Mouse (Mus musculus) Patski (cell line): ENCODE data around the gene Iglon5. TPM values are rescaled to one million over a fixed set of nuclear protein-coding genes. Genes with fewer than 3 reads are reported as not detected.

Experiments used
- ATAC-seq: fragments of 100-300 bp; one replicate; pipeline ENCODE4 v1.8.0; 2021
- CTCF ChIA-PET: fragments of 350-600 bp; sonication (Branson Sonifier 250); formaldehyde crosslinking; loops from one replicate; lab custom pipeline; 2022; ENCODE audit warnings: inconsistent platforms; lab: Charles Lee
- POLR2A ChIA-PET: fragments of 350-600 bp; sonication (Branson Sonifier 250); formaldehyde crosslinking; loops from one replicate; lab custom pipeline; 2022; ENCODE audit warnings: antibody characterized with exemption, inconsistent platforms; lab: Charles Lee
- DNase-seq: peaks from one replicate; pipeline ENCODE4 v3.0.0-alpha.2; 2011; ENCODE audit warnings: low read depth, low spot score
- H3K27me3 ChIP-seq: fragments of 371-371 bp; one replicate; pipeline ENCODE4 v1.5.1; 2021
- CTCF ChIP-seq: fragments of 100-300 bp; IDR thresholded peaks from one replicate; pipeline ENCODE4 v1.5.1; 2021
- in situ Hi-C: fragments of 300-500 bp; cut with MboI; formaldehyde crosslinking; loops from 3 replicates; pipeline ENCODE4 v1.11.1; 2018; ENCODE audit warnings: low pct_unique_long_range_greater_than_20kb, mixed read lengths
- polyA plus RNA-seq: library from polyadenylated mRNA; unstranded; gene quantifications from one replicate; pipeline ENCODE4 v1.2.3, GENCODE M21; 2021

The Iglon5 gene
- polyA plus RNA-seq, 1 experiment from 2014 or later: 5.7 TPM

GRCm38 (mm10) chr7:43495343-43496021 lies 5.6 kb upstream of the Iglon5 start:
- POLR2A ChIA-PET: no interaction called here
- in situ Hi-C loops: no loop called here
- TF ChIP-seq CTCF: peak; percentile 76
- ATAC-seq (peak; percentile 55), DNase-seq (no peak)
- H3K27me3 ChIP-seq: peaks cover 15% of the 10 kb centered on the region
- CTCF ChIA-PET: interaction anchor here (1.8 to 2.4 kb wide), 2 partner anchors 25 to 73 kb away, joined by 5 to 12 read pairs; no protein-coding TSS in a partner anchor

DNA sequence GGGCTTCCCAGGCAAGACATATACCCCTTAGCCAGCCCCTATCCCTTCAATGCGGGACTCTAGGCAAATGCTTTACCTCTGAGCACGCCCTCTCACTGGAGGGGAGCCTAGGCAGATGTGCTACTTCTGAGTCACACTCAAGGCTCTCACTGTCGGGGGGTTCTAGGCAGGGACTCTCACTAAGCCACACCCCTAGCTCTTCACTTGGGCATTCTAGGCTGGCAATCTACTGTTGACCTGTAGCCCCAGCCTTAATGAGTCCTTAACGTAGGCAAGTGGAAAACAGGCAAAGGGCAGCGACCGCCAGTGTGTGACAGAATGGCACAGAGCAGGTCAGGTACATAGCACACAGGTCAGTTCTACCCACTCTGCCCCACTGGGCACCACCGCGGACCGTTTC lies 986 bp upstream of the Iglon5 start:
- POLR2A ChIA-PET: interaction anchor here (0.6 kb wide), 1 partner anchor 313 kb away, joined by 4 read pairs; no protein-coding TSS in a partner anchor
- CTCF ChIA-PET: no interaction called here

DNA sequence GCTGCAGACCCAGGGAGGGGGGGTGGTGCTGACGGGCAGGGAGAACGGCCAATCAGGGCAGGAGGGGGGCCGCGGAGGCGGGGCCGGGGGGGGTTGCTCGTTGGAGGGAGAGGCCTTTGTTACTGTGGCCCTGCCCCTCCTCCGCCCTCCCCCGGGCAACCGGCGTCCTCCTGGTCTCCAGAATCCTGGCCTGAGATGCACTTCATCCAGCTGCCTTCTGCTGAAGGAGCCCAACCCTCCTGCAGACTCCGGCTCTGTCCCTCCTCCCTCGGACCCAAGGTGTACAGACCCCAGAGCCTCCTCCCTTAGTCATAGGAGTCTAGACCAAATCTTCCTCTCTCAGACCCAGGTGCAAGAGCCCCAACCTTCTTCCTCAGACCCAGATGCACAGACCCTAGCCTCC lies 308 bp upstream of the Iglon5 start:
- ChIA-PET CTCF (no interaction called here), POLR2A (interaction anchor here (0.6 kb wide), 1 partner anchor 312 kb away, joined by 4 read pairs; no protein-coding TSS in a partner anchor)
- DNase-seq: no peak
- peaks cover 10% of the 10 kb centered on the region for H3K27me3 ChIP-seq
- in situ Hi-C loops: no loop called here
- ATAC-seq: peak; percentile 42
- no peak for TF ChIP-seq CTCF

More for the DNA sequence above, 986 bp upstream of the Iglon5 start:
- ATAC-seq (no peak), DNase-seq (no peak)
- no peak for TF ChIP-seq CTCF
- in situ Hi-C loops: no loop called here
- H3K27me3 ChIP-seq: peaks cover 15% of the 10 kb centered on the region

GRCm38 (mm10) chr7:43488646-43489045 lies 1.2 kb downstream of the Iglon5 start:
- peaks cover 8% of the 10 kb centered on the region for H3K27me3 ChIP-seq
- ATAC-seq (no peak), DNase-seq (no peak)
- CTCF ChIA-PET: interaction anchor here (0.9 kb wide), 1 partner anchor 110 kb away, joined by 3 read pairs; no protein-coding TSS in a partner anchor
- POLR2A ChIA-PET: interaction anchor here (0.6 kb wide), 1 partner anchor 17 kb away, joined by 5 read pairs; no protein-coding TSS in a partner anchor
- TF ChIP-seq CTCF: no peak
- in situ Hi-C loops: no loop called here

GRCm38 (mm10) chr7:43483236-43483635 lies 6.6 kb downstream of the Iglon5 start:
- ChIA-PET POLR2A (no interaction called here), CTCF (no interaction called here)
- DNase-seq (no peak), ATAC-seq (peak; percentile 38)
- no peak for TF ChIP-seq CTCF
- in situ Hi-C loops: no loop called here
- no peaks in the 10 kb centered on the region for H3K27me3 ChIP-seq

GRCm38 (mm10) chr7:43482090-43482716 lies 7.7 kb downstream of the Iglon5 start:
- ATAC-seq (no peak), DNase-seq (no peak)
- H3K27me3 ChIP-seq: no peaks in the 10 kb centered on the region
- ChIA-PET CTCF (interaction anchor here (0.8 kb wide), 1 partner anchor 22 kb away, joined by 3 read pairs; no protein-coding TSS in a partner anchor), POLR2A (no interaction called here)
- in situ Hi-C loops: no loop called here
- TF ChIP-seq CTCF: no peak

GRCm38 (mm10) chr7:43481191-43481590 lies 8.7 kb downstream of the Iglon5 start:
- peak; percentile 49 for DNase-seq
- CTCF ChIA-PET: interaction anchor here (0.8 kb wide), 1 partner anchor 21 kb away, joined by 3 read pairs; no protein-coding TSS in a partner anchor
- no peak for TF ChIP-seq CTCF

GRCm38 (mm10) chr7:43476376-43476775 lies 13.5 kb downstream of the Iglon5 start:
- ATAC-seq (no peak), DNase-seq (no peak)
- in situ Hi-C loops: no loop called here
- no peak for TF ChIP-seq CTCF
- POLR2A ChIA-PET: no interaction called here
- no peaks in the 10 kb centered on the region for H3K27me3 ChIP-seq
- CTCF ChIA-PET: no interaction called here

More at GRCm38 (mm10) chr7:43481191-43481590, 8.7 kb downstream of the Iglon5 start:
- ATAC-seq: peak; percentile 67
- in situ Hi-C loops: no loop called here
- POLR2A ChIA-PET: interaction anchor here (0.9 kb wide), 1 partner anchor 62 kb away, joined by 3 read pairs; no protein-coding TSS in a partner anchor
- no peaks in the 10 kb centered on the region for H3K27me3 ChIP-seq

GRCm38 (mm10) chr7:43475706-43476105 lies 14.2 kb downstream of the Iglon5 start:
- DNase-seq (no peak), ATAC-seq (no peak)
- TF ChIP-seq CTCF: no peak
- POLR2A ChIA-PET: no interaction called here
- in situ Hi-C loops: no loop called here
- no peaks in the 10 kb centered on the region for H3K27me3 ChIP-seq
- CTCF ChIA-PET: no interaction called here

DNA sequence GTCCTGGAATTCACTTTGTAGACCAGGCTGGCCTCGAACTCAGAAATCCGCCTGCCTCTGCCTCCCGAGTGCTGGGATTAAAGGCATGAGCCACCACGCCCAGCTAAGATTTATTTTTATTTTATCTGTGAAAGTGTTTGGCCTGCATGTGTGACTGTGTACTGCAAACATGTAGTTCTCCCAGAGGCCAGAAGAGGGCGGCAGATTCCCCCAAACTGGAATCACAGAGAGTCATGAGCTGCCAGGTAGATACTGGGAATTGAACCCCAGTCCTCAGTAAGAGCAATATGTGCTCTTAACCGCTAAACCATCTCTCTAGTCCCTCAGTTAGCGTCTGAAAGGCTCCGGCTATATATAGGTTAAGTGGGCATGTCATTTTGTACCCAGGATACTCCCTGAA lies 19.5 kb downstream of the Iglon5 start:
- H3K27me3 ChIP-seq: no peaks in the 10 kb centered on the region
- ChIA-PET POLR2A (no interaction called here), CTCF (interaction anchor here (0.7 to 1.9 kb wide), 9 partner anchors 9 to 165 kb away, joined by 3 to 12 read pairs (median 4); no protein-coding TSS in a partner anchor)
- TF ChIP-seq CTCF: no peak
- DNase-seq (no peak), ATAC-seq (no peak)
- in situ Hi-C loops: no loop called here
